Mouse (Mus musculus) layer of hippocampus, adult 18-20 months (tissue): ENCODE results near the gene Vmac. TPM values are rescaled to one million over a fixed set of nuclear protein-coding genes. Genes with fewer than 3 reads are reported as not detected.

Source experiments
- DNase-seq, 2 experiments: peaks; one replicate each; pipeline ENCODE4 v3.0.0; 2022; ENCODE audit warnings: low spot score in 2 of 2
- total RNA-seq, 2 experiments: library from RNA; stranded (reverse); gene quantifications; 2 replicates each; pipeline ENCODE4 v1.2.3; 2021

Gene Vmac
- total RNA-seq, 2 experiments from 2014 or later, result 9.6 to 10.2 TPM

DNA sequence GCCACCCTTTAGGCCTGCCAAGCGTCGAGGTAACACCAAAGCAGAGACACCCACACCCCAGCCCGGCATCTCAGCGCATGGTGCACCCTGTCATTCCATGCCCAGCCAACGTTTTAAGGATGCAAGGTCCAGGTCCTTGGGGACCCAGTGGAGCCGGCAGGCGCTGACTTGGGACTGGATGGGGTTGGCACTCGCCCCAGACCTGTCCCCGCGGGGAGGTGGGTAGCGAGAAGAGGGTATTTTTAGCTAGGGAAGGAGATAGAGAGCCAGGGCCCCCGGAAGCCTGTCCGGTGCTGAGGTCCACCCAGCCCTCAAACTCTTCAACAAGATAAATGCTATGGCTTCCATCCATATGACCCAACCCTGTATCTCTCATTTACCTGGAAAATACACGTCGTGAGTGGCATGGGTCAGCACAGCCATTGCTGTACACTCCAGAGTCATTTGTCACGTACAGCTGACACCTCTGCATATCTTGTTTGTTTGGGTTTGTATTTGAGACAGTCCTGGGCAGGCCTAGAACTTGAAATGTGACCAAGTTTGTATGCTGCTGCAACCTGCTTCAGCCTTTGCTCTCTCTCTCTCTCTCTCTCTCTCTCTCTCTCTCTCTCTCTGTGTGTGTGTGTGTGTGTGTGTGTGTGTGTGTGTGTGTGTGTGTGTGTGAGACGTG is 22.4 kb upstream of the Vmac start:
- no peak for DNase-seq

DNA sequence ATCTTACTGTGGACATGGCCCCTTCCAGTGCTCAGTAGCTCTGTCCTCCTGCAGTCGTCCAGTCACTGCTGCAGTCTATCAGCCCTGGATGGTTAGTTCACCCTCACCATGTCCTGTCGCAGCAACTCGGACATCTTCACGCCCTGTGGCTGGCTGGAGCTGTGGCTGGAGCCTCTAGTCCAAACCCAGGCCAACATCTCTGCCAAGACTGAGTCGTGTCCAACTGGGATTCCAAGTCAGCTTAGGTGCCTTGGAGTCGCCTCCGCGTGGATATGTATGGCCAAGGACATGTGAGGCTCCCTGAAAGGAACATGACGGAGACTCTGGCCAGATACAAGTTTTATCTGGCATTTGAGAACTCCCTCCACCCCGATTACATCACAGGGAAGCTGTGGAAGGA is 20.4 kb upstream of the Vmac start:
- no peak for DNase-seq

GRCm38 (mm10) chr17:56736534-56736933 is 18.7 kb upstream of the Vmac start:
- DNase-seq, result no peak

- DNase-seq, result no peak
Observed at GRCm38 (mm10) chr17:56729656-56730055, 11.8 kb upstream of the Vmac start.

- no peak for DNase-seq
Observed at GRCm38 (mm10) chr17:56729151-56729550, 11.3 kb upstream of the Vmac start.

- peak in 1 of 2 experiments; percentile 35 for DNase-seq
Observed at GRCm38 (mm10) chr17:56728117-56728516, 10.3 kb upstream of the Vmac start.

DNA sequence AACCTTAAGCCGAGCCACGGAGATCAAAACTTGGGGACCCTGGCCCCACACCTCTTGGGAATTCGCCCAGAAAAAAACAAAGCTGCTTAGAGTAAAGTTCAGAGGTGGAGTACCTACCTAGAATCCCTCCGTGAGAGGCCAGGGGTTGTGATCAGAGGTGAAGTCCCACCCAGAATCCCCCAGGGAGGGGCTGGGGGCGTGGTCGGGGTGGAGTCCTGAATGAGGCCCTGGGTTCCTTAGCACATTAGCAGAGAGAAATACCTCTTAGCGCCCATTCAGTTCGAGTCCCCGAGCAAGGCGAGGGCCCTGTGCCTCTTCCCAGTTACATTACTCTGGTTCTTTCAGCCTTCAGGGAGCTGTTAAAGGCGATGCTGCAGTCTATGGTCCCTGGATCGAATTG is 9.8 kb upstream of the Vmac start:
- no peak for DNase-seq

- DNase-seq, result no peak
Observed at GRCm38 (mm10) chr17:56727029-56727649, 9.3 kb upstream of the Vmac start.

GRCm38 (mm10) chr17:56723419-56724161 is 5.8 kb upstream of the Vmac start:
- no peak for DNase-seq

DNA sequence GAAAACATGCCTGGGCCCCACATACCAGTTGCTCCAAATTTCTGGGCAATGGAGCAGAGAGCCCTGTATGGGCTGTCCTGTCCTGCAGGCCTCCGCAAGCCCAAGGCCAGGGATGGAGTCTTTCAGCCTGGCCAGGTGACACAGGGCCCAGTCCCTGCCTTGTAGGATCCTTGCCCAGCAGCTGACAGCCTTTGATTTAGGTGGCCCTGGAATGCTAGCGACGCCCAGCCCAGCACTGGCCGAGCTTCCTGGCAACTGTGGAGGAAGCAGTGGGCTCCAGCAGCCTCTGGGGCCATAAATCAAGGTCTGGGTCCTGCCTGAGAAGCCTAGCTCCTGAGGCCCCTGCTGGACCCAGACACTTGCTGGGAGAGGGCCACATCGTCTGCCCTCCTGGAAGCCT is 4.6 kb upstream of the Vmac start:
- DNase-seq, result no peak

DNA sequence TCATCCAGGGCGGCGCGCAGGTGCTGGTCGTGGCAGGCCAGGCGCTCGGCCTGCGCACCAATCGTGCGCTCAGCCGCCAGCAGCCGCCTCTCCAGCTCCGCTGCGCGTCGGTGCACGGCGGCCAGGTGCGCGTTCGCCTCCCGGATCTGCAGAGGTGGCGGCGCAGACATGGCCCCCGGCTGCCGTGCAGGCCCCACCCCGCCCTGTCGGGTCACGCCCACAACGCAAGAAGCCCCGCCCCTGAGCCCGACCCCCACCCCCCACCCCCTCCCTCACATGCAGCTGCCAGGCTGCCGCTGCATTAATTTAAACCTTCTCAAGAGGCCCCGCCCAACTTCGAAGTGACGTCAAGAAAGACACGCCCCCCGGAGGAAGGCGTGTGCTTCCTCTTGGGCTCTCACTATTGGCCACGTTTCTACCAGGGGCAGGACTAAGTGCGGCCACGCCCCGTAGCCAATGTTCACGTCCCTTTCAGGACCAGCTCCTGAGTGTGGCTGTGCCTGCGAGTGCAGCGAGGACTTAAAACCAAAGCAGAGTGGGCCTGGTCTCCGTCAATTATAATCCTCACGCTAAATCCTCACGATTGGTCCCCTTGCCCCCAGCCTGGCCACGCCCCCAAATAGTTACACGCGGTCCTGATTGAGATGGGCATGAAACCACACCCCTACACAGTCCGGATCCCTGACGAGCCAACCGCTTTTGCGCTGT is 1.0 kb downstream of the Vmac start:
- peak; percentile 96 to 98 for DNase-seq

DNA sequence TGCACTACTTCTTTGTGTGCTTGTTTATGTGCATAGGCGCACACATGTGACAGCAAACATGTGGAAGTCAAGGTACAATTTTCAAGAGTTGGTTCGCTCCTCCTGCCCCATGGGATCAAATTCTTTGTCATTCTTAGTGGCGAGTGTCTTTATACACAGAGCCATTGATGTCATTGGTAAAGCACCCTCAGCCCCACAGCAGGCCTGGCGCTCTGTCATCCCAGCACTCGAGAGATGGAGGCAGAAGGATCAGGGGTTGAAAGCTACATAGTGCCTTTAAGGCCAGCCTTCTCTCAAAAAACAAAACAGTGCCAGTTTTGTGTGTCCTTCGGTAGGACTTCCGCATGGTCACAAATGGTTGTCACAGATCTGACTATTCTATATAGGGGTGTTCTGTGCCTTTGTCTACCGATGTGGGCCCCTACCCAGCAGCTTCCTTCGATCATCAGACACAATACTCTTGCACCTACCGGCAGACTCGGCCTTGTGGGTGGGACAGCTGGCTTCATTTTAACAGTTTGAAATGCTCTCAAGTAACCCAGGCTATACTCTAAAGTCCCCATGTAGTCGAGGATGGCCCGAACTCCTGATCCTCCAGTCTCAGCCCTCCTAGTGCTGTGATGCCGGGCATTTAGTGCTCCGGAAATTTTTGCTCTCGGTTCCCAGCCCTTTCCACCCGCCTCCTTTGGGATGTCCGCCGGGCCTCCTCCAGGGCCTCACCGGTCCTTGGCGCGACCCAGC is 1.7 kb downstream of the Vmac start:
- DNase-seq, result no peak

DNA sequence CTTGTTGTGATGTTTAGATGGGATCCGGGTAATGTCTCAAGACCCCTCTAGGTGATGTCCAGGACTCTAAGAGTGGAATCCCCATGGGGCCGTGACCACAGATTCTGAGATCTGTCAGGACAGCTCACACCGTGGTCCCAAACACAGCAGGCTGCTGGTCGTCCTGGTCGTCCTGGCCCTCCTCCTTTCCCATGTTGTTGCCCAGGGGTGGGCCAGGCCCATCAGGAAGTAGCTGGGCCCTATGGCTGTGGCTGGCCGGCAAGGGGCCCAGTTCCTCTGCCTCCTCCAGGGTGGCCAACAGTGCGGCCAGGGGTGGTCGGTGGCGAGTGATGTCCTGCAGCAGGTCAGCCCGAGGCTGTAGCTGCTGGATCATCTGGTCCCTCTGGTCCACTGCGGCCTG is 2.5 kb downstream of the Vmac start:
- DNase-seq, result no peak

- DNase-seq, result no peak
Observed at GRCm38 (mm10) chr17:56709708-56710107, 8.1 kb downstream of the Vmac start.

- no peak for DNase-seq
Observed at GRCm38 (mm10) chr17:56708692-56709091, 9.1 kb downstream of the Vmac start.

- DNase-seq, result no peak
Observed at GRCm38 (mm10) chr17:56706515-56706914, 11.3 kb downstream of the Vmac start.

DNA sequence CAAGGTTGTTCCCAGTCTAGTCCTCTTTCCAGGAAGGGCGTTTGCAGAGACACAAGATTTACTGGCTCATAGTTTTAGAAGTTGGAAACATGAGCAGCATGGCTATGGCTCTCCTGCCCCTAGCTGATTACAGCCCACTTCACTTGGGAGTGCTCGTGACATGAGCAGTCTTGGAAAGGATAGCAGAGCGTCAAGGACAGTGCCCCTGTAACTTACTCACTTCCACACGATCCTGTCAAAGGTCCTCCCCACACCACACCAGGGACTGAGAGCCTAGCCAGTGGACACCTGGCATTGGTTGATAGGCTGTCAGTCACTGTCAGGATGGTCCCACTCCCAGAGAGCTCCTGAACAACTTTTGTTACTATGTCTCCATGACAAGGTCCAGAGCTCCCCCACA is 14.8 kb downstream of the Vmac start:
- no peak for DNase-seq

- no peak for DNase-seq
Observed at GRCm38 (mm10) chr17:56700451-56700850, 17.4 kb downstream of the Vmac start.

DNA sequence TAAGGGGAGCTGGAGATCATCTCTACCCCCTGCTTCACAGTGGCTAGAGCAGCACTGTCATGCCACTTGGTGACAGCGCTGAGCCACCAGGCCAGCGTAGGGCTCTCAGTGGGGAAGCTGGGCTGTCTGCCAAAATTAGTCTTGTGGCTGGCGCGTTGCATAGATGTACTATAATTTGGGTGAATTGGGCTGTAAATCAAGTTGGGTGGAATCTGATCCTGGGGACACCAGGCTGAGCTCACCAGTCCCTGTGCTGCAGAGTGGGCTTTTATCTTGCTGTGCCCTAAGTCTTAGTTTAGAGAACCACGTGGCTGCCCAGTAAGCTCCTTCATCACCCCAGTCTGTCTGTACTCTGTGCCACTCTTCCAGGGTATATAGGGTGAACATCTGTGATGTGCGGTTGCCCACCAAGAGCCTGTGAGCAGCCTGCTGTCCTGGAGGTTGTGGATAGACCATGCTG is 23.9 kb downstream of the Vmac start:
- DNase-seq, result peak; percentile 64 to 84

DNA sequence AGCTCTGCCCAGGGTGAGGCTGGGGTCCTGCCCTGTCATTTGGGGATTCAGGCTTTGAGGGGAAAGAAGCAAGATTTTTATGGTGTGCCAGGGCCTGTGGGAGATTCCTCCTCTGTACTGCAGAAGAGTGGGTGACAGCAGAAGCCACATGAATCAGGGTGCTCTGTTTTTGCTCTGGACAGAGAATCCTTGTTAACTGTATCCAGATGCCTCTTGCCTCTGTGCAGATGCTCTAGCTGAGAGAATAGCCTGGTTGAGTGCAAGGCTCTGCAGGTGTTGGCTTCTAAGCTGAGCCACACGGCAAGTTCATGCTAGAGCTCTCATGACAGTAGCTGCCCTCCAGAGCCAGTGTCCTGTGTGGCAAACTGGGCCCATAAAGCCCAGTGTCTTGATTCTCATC is 24.4 kb downstream of the Vmac start:
- no peak for DNase-seq

- no peak for DNase-seq
Observed at GRCm38 (mm10) chr17:56688689-56689088, 29.1 kb downstream of the Vmac start.
